Mouse (Mus musculus) testis, adult 2 months (tissue): Measurements from ENCODE around the gene Nek4. TPM values are rescaled to one million over a fixed set of nuclear protein-coding genes. Genes with fewer than 3 reads are reported as not detected.

Experiments used
- H3K27ac ChIP-seq: fragments of 200-500 bp; 2 replicates; pipeline ENCODE4 v1.5.1; 2012; ENCODE audit warnings: low read depth, low read length; ENCODE audit not compliant: control insufficient read depth, insufficient read depth
- H3K27me3 ChIP-seq: fragments of 200-500 bp; 2 replicates; pipeline ENCODE4 v1.6.1; 2012; ENCODE audit warnings: mild to moderate bottlenecking, low read length, moderate library complexity; ENCODE audit not compliant: control insufficient read depth, insufficient read depth
- H3K36me3 ChIP-seq: fragments of 200-500 bp; 2 replicates; pipeline ENCODE4 v1.6.1; 2012; ENCODE audit warnings: mild to moderate bottlenecking, low read length; ENCODE audit not compliant: control insufficient read depth, insufficient read depth
- H3K4me1 ChIP-seq: fragments of 200-500 bp; 2 replicates; pipeline ENCODE4 v1.6.1; 2012; ENCODE audit warnings: low read length; ENCODE audit not compliant: control insufficient read depth, insufficient read depth
- H3K4me3 ChIP-seq: fragments of 200-500 bp; 2 replicates; pipeline ENCODE4 v1.5.1; 2012; ENCODE audit warnings: low read depth, mild to moderate bottlenecking, low read length, moderate library complexity, mixed read lengths; ENCODE audit not compliant: control insufficient read depth
- CTCF ChIP-seq: fragments of 200-500 bp; IDR thresholded peaks from 2 replicates; pipeline ENCODE4 v1.5.1; 2012; ENCODE audit warnings: low read depth, mild to moderate bottlenecking, inconsistent platforms, low read length, moderate library complexity; ENCODE audit not compliant: control insufficient read depth, insufficient read depth, insufficient replicate concordance
- POLR2A ChIP-seq: fragments of 200-500 bp; IDR thresholded peaks from 2 replicates; pipeline ENCODE4 v1.6.1; 2012; ENCODE audit warnings: low read depth, mild to moderate bottlenecking, inconsistent platforms, low read length, moderate library complexity; ENCODE audit not compliant: control insufficient read depth
- polyA plus RNA-seq: library from polyadenylated mRNA; depleted of rRNA; stranded (reverse); fragments of >200 nt; gene quantifications from 2 replicates; pipeline ENCODE4 v1.2.3, GENCODE M21; 2012

Nek4 gene
- polyA plus RNA-seq, 1 experiment = 33.4 TPM

GRCm38 (mm10) chr14:30913404-30913803 is 37.8 kb upstream of the Nek4 start:
- H3K27me3 ChIP-seq = no peaks in the 10 kb centered on the region
- H3K4me3 ChIP-seq = no peak overlapping the region
- no peaks in the 10 kb centered on the region for H3K4me1 ChIP-seq
- H3K27ac ChIP-seq = no peak overlapping the region
- H3K36me3 ChIP-seq = no peaks in the 10 kb centered on the region
- TF ChIP-seq CTCF (no peak), POLR2A (no peak)

GRCm38 (mm10) chr14:30916516-30916915 is 34.7 kb upstream of the Nek4 start:
- Histone ChIP-seq H3K27ac (no peak overlapping the region), H3K4me3 (no peak overlapping the region), H3K36me3 (no peaks in the 10 kb centered on the region), H3K27me3 (no peaks in the 10 kb centered on the region), H3K4me1 (no peaks in the 10 kb centered on the region; the same call in 1 of the 2 replicates)
- TF ChIP-seq CTCF (no peak), POLR2A (no peak)

GRCm38 (mm10) chr14:30922053-30922670 is 29.0 kb upstream of the Nek4 start:
- H3K27ac ChIP-seq = no peak overlapping the region

GRCm38 (mm10) chr14:30923375-30924105 is 27.6 kb upstream of the Nek4 start, which contains the start of gene Itih3:
Gene Itih3, minus strand, starts transcription at chr14:30923760.
- Histone ChIP-seq H3K27ac (no peak within 1 kb of the TSS), H3K4me3 (no peak within 1 kb of the TSS), H3K4me1 (peaks cover 9% of the 10 kb centered on the region), H3K36me3 (no peaks in the 10 kb centered on the region), H3K27me3 (no peaks in the 10 kb centered on the region)
- TF ChIP-seq POLR2A (no peak), CTCF (no peak)

More at GRCm38 (mm10) chr14:30922053-30922670, 29.0 kb upstream of the Nek4 start:
- Histone ChIP-seq H3K27me3 (no peaks in the 10 kb centered on the region), H3K4me3 (no peak overlapping the region), H3K36me3 (no peaks in the 10 kb centered on the region), H3K4me1 (peaks cover 9% of the 10 kb centered on the region)
- TF ChIP-seq POLR2A (no peak), CTCF (no peak)

GRCm38 (mm10) chr14:30925492-30925891 is 25.7 kb upstream of the Nek4 start:
- Histone ChIP-seq H3K4me1 (peaks cover 9% of the 10 kb centered on the region), H3K36me3 (no peaks in the 10 kb centered on the region), H3K27me3 (no peaks in the 10 kb centered on the region), H3K27ac (no peak overlapping the region), H3K4me3 (no peak overlapping the region)
- no peak for TF ChIP-seq POLR2A

GRCm38 (mm10) chr14:30930386-30930785 is 20.8 kb upstream of the Nek4 start:
- no peaks in the 10 kb centered on the region for H3K27me3 ChIP-seq
- no peaks in the 10 kb centered on the region for H3K36me3 ChIP-seq
- TF ChIP-seq POLR2A (no peak), CTCF (no peak)
- H3K4me1 ChIP-seq = no peaks in the 10 kb centered on the region
- no peak overlapping the region for H3K27ac ChIP-seq
- no peak overlapping the region for H3K4me3 ChIP-seq

- Histone ChIP-seq H3K36me3 (no peaks in the 10 kb centered on the region), H3K4me3 (no peak overlapping the region), H3K27me3 (no peaks in the 10 kb centered on the region), H3K4me1 (no peaks in the 10 kb centered on the region), H3K27ac (no peak overlapping the region)
- TF ChIP-seq POLR2A = no peak
- TF ChIP-seq CTCF = no peak
Measured at GRCm38 (mm10) chr14:30933351-30933750, 17.8 kb upstream of the Nek4 start.
